In genomic region chr2:5942416-5943032, GRCm38 (mm10) we compare ENCODE assay signal across 7 mouse cellular contexts. TPM values are rescaled to one million over a fixed set of nuclear protein-coding genes. Genes with fewer than 3 reads are reported as not detected.
DNase-seq lines count a peak whose midpoint lies in the region; ATAC-seq and TF ChIP-seq lines count a peak whose summit lies in the region.

Gene Dhtkd1, minus strand, starts transcription at chr2:5942792.

- H3K36me3 ChIP-seq in embryonic facial prominence, embryonic 15.5 days, result no peaks in the 10 kb centered on the region
- no peaks in the 10 kb centered on the region for H3K36me3 ChIP-seq in heart, adult 2 months (ENCODE audit: control insufficient read depth, insufficient read depth, low read length)

- peak; percentile 49 for TF ChIP-seq POLR2A in heart, adult 2 months (IDR thresholded peaks at IDR 0.05; ENCODE audit: insufficient read depth, low read depth, low read length)

- no peaks in the 10 kb centered on the region for H3K4me1 ChIP-seq in embryonic facial prominence, embryonic 15.5 days
- H3K4me1 ChIP-seq in heart, adult 2 months (ENCODE audit: control insufficient read depth, insufficient read depth, low read length), result no peaks in the 10 kb centered on the region

- intact Hi-C loops in heart, adult 2 months (cut with DNase I), result no loop called here
- intact Hi-C loops in left cerebral cortex, postnatal 4 days (cut with DNase I), result no loop called here

- no peak for TF ChIP-seq EP300 in heart, adult 2 months (IDR thresholded peaks at IDR 0.05; ENCODE audit: insufficient read depth, low read depth, low read length)

- H3K9me3 ChIP-seq in embryonic facial prominence, embryonic 15.5 days (replicated peaks), result no peaks in the 10 kb centered on the region

- peak; percentile 84 for DNase-seq in brain, adult 2 months (ENCODE audit: low read depth, low spot score)
- DNase-seq in heart, adult 2 months, result peak; percentile 72 to 74
- DNase-seq in kidney, adult 11 months, result peak; percentile 92
- DNase-seq in left cerebral cortex, postnatal 4 days, result peak; percentile 76
- peak; percentile 81 for DNase-seq in mesoderm, embryonic 11.5 days (ENCODE audit: low read depth, low spot score)
- DNase-seq in right cerebral cortex, postnatal 36 days (ENCODE audit: low spot score in 2 of 2), result peak; percentile 60 to 69

- peak within 1 kb of the TSS; percentile 67 for H3K4me3 ChIP-seq in embryonic facial prominence, embryonic 15.5 days (replicated peaks)
- H3K4me3 ChIP-seq in heart, adult 2 months, result peak within 1 kb of the TSS; percentile 73

- peak; percentile 91 for ATAC-seq in embryonic facial prominence, embryonic 15.5 days (ENCODE audit: insufficient number of reproducible peaks, low FRiP score, low TSS enrichment, low read depth)

- no peaks in the 10 kb centered on the region for H3K27me3 ChIP-seq in embryonic facial prominence, embryonic 15.5 days
- H3K27me3 ChIP-seq in heart, adult 2 months (ENCODE audit: control insufficient read depth, insufficient read depth, low read length), result no peaks in the 10 kb centered on the region

- H3K9ac ChIP-seq in embryonic facial prominence, embryonic 15.5 days, result peak within 1 kb of the TSS; percentile 62
- H3K9ac ChIP-seq in heart, adult 2 months (ENCODE audit: low read depth, low read length), result peak within 1 kb of the TSS; percentile 72

- under 1% methylated on average over 36 of the region's 36 CpGs for WGBS in embryonic facial prominence, embryonic 15.5 days
- WGBS in heart, adult 2 months, result 1% methylated on average over 36 of the region's 36 CpGs

- TF ChIP-seq CTCF in heart, adult 2 months (IDR thresholded peaks at IDR 0.05), result peak; percentile 35; the same call in 1 of the 2 replicates

- H3K79me2 ChIP-seq in heart, adult 2 months (replicated peaks; ENCODE audit: control insufficient read depth, insufficient read depth, low read length), result no peaks in the 10 kb centered on the region

- peak within 1 kb of the TSS; percentile 88 for H3K4me2 ChIP-seq in embryonic facial prominence, embryonic 15.5 days (replicated peaks)

- H3K27ac ChIP-seq in embryonic facial prominence, embryonic 15.5 days (replicated peaks), result peak within 1 kb of the TSS; percentile 48; the same call in 1 of the 2 replicates
- H3K27ac ChIP-seq in heart, adult 2 months, result peak within 1 kb of the TSS; percentile 73

RNA-seq across cellular contexts. Expression of gene Dhtkd1, which starts in this region (rescaled TPM):
- polyA plus RNA-seq in embryonic facial prominence, embryonic 15.5 days (2015; fragmentation: Nextera tagmentation; extraction: Ambion mirVana), result 2.5 and 4.6 TPM in 2 replicates
- 1 to 10 TPM; 4.5 to 6.8 TPM for total RNA-seq in heart, adult 2 months (2021)
- polyA plus RNA-seq in heart, adult 2 months (2012; rRNA removed), result 3.6 and 11.7 TPM in 2 replicates
- 10 to 100 TPM; 11.6 to 14.8 TPM for total RNA-seq in left cerebral cortex, postnatal 4 days (2021)

Comparison
In these comparisons a context has a peak if more than half of its experiments do, and no peak if none do; other contexts are left out.
1. Peak in every context shown above with its lines: DNase-seq, ATAC-seq, H3K4me3 ChIP-seq and H3K27ac ChIP-seq.